Mouse (Mus musculus) forebrain, embryonic 11.5 days (tissue): ENCODE results near the gene Cbx8. TPM values are rescaled to one million over a fixed set of nuclear protein-coding genes. Genes with fewer than 3 reads are reported as not detected.

Source experiments
- ATAC-seq: fragments of 200-750 bp; cut with Nextera tagmentation; replicated peaks from 2 replicates; pipeline ENCODE4 v1.8.0; 2017; ENCODE audit warnings: moderate TSS enrichment; ENCODE audit not compliant: low FRiP score
- DNase-seq: peaks from one replicate; pipeline ENCODE4 v3.0.0-alpha.2; 2017; ENCODE audit warnings: low spot score
- H3K27ac ChIP-seq: fragments of 300-500 bp; sonication (generic); 2 replicates; pipeline ENCODE4 v1.5.1; 2014; ENCODE audit warnings: low read depth, low read length
- H3K27me3 ChIP-seq: fragments of 300-500 bp; sonication (generic); 2 replicates; pipeline ENCODE4 v1.6.1; 2014; ENCODE audit warnings: mild to moderate bottlenecking, low read length, mixed read lengths; ENCODE audit not compliant: control insufficient read depth, insufficient read depth
- H3K36me3 ChIP-seq: fragments of 300-500 bp; sonication (generic); 2 replicates; pipeline ENCODE4 v1.6.1; 2014; ENCODE audit warnings: mild to moderate bottlenecking, low read length, moderate library complexity, mixed read lengths; ENCODE audit not compliant: control insufficient read depth, insufficient read depth
- H3K4me1 ChIP-seq: fragments of 300-500 bp; sonication (generic); replicated peaks from 2 replicates; pipeline ENCODE4 v1.6.1; 2014; ENCODE audit warnings: low read length, mixed read lengths; ENCODE audit not compliant: control insufficient read depth, insufficient read depth
- H3K4me2 ChIP-seq: fragments of 300-500 bp; sonication (generic); 2 replicates; pipeline ENCODE4 v1.6.1; 2014; ENCODE audit warnings: low read depth, mild to moderate bottlenecking, low read length, moderate library complexity, mixed read lengths; ENCODE audit not compliant: severe bottlenecking
- H3K4me3 ChIP-seq: fragments of 300-500 bp; sonication (generic); 2 replicates; pipeline ENCODE4 v1.5.1; 2014; ENCODE audit warnings: low read depth, low read length
- H3K9ac ChIP-seq: fragments of 300-500 bp; sonication (generic); 2 replicates; pipeline ENCODE4 v1.6.1; 2014; ENCODE audit warnings: low read length
- H3K9me3 ChIP-seq: fragments of 300-500 bp; sonication (generic); 2 replicates; pipeline ENCODE4 v1.6.1; 2016; ENCODE audit warnings: low read length, mixed read lengths; ENCODE audit not compliant: control insufficient read depth
- WGBS: fragments of 180-500 bp; shearing (Covaris S2); extraction: QIAGEN DNeasy Blood & Tissue Kit; methylation state at CpG from one replicate; pipeline ENCODE4 v1.1.7; 2014; 5-methylcytosine and 5-hydroxymethylcytosine counted together
- polyA plus RNA-seq: library from polyadenylated mRNA; unstranded; fragments of >200 nt; fragmentation: Nextera tagmentation; extraction: Ambion mirVana; gene quantifications from 2 replicates; pipeline ENCODE4 v1.2.1, GENCODE M21; 2014

Cbx8 gene
- polyA plus RNA-seq, 1 experiment from 2014 or later: 11.2 TPM

DNA sequence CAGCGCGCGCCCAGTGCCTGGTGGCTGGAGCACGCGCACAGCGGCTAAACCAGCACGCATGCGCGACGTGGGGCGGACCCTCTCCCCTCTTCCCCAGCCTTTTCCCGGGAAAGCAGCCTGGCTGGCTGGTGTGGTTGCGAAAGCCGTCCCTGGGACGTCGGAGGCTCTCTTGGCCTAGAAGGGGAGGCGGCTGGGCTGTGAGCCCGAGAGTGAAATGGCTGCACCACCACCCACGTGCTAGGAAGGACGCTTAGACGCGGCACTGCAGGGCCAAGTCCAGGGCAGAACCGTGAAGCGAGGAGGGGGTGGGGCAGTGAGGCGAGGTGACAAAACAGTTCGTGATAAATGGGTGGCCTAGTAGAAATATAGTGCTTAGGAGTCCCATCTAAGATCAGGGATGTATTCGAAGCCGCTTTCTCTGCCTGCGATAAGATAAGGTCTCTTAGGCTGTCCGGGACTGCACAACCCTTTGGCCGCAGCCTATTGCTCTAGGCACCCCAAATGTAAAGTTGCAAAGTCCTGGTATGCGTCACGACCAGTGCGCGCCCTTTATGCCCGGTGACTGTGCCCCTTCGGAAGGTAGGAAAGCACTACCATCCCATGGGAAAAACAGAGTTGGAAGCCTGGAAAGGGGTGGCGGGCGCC lies 6.0 kb upstream of the Cbx8 start:
- ATAC-seq: peak; percentile 20; the same call in 1 of the 2 replicates
- 1% methylated on average over 39 of the region's 39 CpGs for WGBS
- no peak overlapping the region for H3K27ac ChIP-seq

GRCm38 (mm10) chr11:119044551-119045337 lies 4.0 kb upstream of the Cbx8 start:
- Histone ChIP-seq H3K9ac (no peak overlapping the region), H3K9me3 (no peaks in the 10 kb centered on the region), H3K4me3 (0 out of 2 replicates have a peak overlapping the region, but pooled peaks have one; percentile 2), H3K4me1 (peaks cover 42% of the 10 kb centered on the region), H3K36me3 (no peaks in the 10 kb centered on the region), H3K27me3 (peaks cover 84% of the 10 kb centered on the region), H3K27ac (no peak overlapping the region), H3K4me2 (peak overlapping the region; percentile 26; the same call in 1 of the 2 replicates)
- DNase-seq (peak; percentile 67), ATAC-seq (no peak)
- WGBS: 1% methylated on average over 41 of the region's 41 CpGs

More for the DNA sequence above, 6.0 kb upstream of the Cbx8 start:
- H3K9me3 ChIP-seq: no peaks in the 10 kb centered on the region
- DNase-seq: peak; percentile 84
- H3K4me2 ChIP-seq: peak overlapping the region; percentile 61
- H3K27me3 ChIP-seq: peaks cover 99% of the 10 kb centered on the region
- no peaks in the 10 kb centered on the region for H3K36me3 ChIP-seq
- peak overlapping the region; percentile 41 for H3K9ac ChIP-seq
- H3K4me1 ChIP-seq: peaks cover 36% of the 10 kb centered on the region
- peak overlapping the region; percentile 28 for H3K4me3 ChIP-seq

GRCm38 (mm10) chr11:119043761-119044550 lies 3.2 kb upstream of the Cbx8 start:
- peaks cover 49% of the 10 kb centered on the region for H3K4me1 ChIP-seq
- ATAC-seq (no peak), DNase-seq (peak; percentile 59)
- no peak overlapping the region for H3K4me2 ChIP-seq
- H3K9ac ChIP-seq: no peak overlapping the region
- H3K36me3 ChIP-seq: no peaks in the 10 kb centered on the region
- 3% methylated on average over 10 of the region's 10 CpGs for WGBS
- H3K4me3 ChIP-seq: no peak overlapping the region
- H3K27ac ChIP-seq: no peak overlapping the region
- H3K27me3 ChIP-seq: peaks cover 84% of the 10 kb centered on the region
- no peaks in the 10 kb centered on the region for H3K9me3 ChIP-seq

DNA sequence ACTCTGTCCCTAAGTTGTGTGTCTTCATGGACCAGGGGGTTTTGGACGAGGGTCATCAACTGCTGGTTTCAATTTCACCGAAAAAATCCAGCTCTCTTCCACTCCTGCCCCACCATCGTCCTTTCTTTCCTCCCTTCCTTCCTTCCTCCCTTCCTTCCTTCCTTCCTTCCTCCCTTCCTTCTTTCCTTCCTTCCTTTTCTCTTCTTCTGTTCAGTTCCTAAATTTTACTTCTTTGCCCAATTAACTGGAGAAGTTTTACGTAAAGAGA lies 2.4 kb upstream of the Cbx8 start:
- no peak overlapping the region for H3K4me2 ChIP-seq
- ATAC-seq: no peak
- no peaks in the 10 kb centered on the region for H3K9me3 ChIP-seq
- peaks cover 45% of the 10 kb centered on the region for H3K4me1 ChIP-seq
- H3K9ac ChIP-seq: no peak overlapping the region
- peaks cover 81% of the 10 kb centered on the region for H3K27me3 ChIP-seq
- no peak for DNase-seq
- 0% methylated on average over 4 of the region's 4 CpGs for WGBS
- H3K4me3 ChIP-seq: no peak overlapping the region
- H3K27ac ChIP-seq: no peak overlapping the region
- no peaks in the 10 kb centered on the region for H3K36me3 ChIP-seq

DNA sequence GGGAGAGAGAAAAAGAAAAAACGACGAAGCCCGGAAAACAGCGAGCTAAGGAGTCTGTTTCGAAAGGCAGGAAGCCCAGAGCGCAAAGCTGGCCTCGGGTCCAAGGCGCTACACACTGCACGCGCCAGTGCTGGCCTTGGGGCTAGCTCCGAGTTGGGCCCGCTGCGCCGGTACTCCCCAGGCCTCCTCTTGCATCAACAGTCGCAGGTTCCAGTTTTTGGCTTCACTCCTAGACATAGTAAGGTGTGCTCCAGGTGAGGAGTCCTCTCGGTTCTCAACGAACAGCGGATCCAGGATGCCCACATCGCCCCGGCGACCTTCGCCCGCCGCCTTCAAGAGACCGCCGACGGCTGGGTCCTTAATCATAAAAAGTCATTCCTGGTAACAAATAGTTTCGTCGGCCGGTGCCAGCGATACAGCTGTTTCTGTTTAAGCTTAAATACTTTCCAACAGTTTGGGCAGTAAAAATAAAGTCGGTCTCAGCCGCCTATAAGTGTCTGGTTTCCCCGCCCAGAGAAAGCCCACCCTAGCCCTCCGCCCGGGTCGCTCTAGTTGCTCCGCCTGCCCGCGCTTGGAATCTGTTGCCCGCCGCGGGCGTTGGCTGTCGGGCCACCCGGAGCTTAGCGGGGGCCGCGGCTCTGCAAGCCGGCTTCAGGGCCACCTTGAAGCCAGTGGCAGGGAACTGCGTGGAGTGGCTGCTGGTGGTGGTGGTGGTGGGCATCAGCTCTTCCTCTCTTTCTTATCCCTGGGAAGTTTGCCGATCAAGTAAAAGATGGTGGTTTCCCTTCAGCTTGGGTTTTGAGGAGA lies 1.9 kb upstream of the Cbx8 start:
- Histone ChIP-seq H3K4me3 (no peak overlapping the region), H3K9me3 (no peaks in the 10 kb centered on the region), H3K27me3 (peaks cover 79% of the 10 kb centered on the region), H3K4me1 (peaks cover 46% of the 10 kb centered on the region), H3K9ac (no peak overlapping the region; the same call in 1 of the 2 replicates), H3K36me3 (no peaks in the 10 kb centered on the region), H3K27ac (no peak overlapping the region), H3K4me2 (0 out of 2 replicates have a peak overlapping the region, but pooled peaks have one; percentile 18)
- ATAC-seq (no peak), DNase-seq (peak; percentile 72)
- under 1% methylated on average over 52 of the region's 52 CpGs for WGBS

DNA sequence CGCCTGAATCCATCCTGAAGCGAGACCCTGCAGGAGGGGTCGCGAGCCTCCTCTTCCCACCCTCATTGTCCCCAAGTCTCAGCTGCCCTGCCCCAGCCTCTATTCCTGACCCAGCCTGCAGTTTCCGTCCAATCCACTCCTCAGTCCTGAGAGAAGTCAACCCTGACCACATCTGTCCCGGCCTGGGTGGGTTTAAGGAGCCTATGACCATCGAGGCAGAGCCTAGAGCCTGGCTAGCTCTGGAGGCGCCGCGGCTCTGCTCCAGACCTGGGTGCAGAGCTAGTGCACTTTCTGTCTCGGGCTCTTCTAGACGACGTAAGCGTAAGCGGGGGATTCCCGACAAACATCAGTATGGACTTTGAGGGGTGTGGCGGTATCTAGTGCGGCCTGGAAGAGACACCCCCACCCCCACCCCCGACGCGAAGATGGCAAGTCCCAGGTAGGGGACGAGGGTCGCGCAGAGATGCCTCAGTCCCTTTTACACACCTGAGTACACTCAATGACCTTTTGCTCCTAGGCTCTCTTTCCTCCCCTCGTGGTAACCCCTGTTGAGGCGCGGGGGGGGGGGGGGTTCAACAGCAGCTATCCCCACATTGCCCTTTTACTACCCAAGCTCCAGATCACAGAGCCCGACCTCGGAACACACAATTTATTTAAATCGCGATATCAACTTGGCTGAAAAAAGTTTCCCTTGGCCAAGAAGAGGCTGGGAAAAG lies 1.1 kb upstream of the Cbx8 start:
- Histone ChIP-seq H3K4me3 (peak overlapping the region; percentile 63), H3K36me3 (no peaks in the 10 kb centered on the region), H3K4me2 (peak overlapping the region; percentile 98), H3K4me1 (peaks cover 50% of the 10 kb centered on the region), H3K9ac (peak overlapping the region; percentile 71), H3K27me3 (peaks cover 78% of the 10 kb centered on the region), H3K27ac (no peak overlapping the region), H3K9me3 (no peaks in the 10 kb centered on the region)
- peak; percentile 73 for DNase-seq
- peak; percentile 21 for ATAC-seq
- WGBS: under 1% methylated on average over 30 of the region's 31 CpGs

DNA sequence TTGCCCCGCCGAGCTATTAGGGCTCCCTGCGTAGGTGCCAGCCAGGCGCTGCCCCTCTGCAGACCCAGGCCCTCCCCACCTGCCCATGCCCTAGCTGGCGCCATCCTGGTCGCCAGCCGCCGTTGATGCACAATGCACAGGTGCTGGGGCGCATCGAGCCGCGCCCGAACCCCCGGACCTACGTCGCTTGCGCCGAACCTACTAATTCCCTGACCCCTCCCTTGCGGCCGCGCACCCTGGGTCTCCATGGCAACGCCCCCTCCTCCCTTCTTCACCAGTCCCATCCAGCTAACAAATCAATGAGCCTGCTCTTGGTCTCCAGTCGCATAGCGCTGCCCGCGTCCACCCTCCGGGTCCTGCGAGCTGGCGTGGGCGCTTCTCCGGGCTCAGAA lies 552 bp upstream of the Cbx8 start:
- Histone ChIP-seq H3K36me3 (no peaks in the 10 kb centered on the region), H3K9me3 (no peaks in the 10 kb centered on the region), H3K4me3 (peak overlapping the region; percentile 63), H3K4me2 (peak overlapping the region; percentile 98), H3K27ac (0 out of 2 replicates have a peak overlapping the region, but pooled peaks have one; percentile 31), H3K27me3 (peaks cover 76% of the 10 kb centered on the region), H3K9ac (peak overlapping the region; percentile 71), H3K4me1 (peaks cover 46% of the 10 kb centered on the region)
- WGBS: under 1% methylated on average over 31 of the region's 31 CpGs
- ATAC-seq (no peak; the same call in none of the 2 replicates), DNase-seq (peak; percentile 89)
